Mouse (Mus musculus): ENCODE measurements around the gene Olfr643. TPM values are rescaled to one million over a fixed set of nuclear protein-coding genes. Genes with fewer than 3 reads are reported as not detected.

The Olfr643 gene
- not detected in 2 replicates for polyA plus RNA-seq (2016; fragmentation: Nextera tagmentation; extraction: Ambion mirVana)

GRCm38 (mm10) chr7:104137305-104137704 lies at the start of gene Olfr643:
Olfr643 (minus strand) TSS chr7:104137405.
- H3K36me3 ChIP-seq, result no peaks in the 10 kb centered on the region
- H3K27me3 ChIP-seq (replicated peaks), result no peaks in the 10 kb centered on the region
- H3K9ac ChIP-seq, result no peak within 1 kb of the TSS
- no peak within 1 kb of the TSS for H3K4me2 ChIP-seq
- WGBS, result 81% methylated on average over 5 of the region's 5 CpGs
- H3K4me3 ChIP-seq, result no peak within 1 kb of the TSS
- H3K27ac ChIP-seq (ENCODE audit: poor library complexity, severe bottlenecking), result no peak within 1 kb of the TSS
- H3K4me1 ChIP-seq (replicated peaks), result no peaks in the 10 kb centered on the region
- ATAC-seq (ENCODE audit: insufficient number of reproducible peaks, low FRiP score), result no peak
- H3K9me3 ChIP-seq (replicated peaks), result no peaks in the 10 kb centered on the region

DNA sequence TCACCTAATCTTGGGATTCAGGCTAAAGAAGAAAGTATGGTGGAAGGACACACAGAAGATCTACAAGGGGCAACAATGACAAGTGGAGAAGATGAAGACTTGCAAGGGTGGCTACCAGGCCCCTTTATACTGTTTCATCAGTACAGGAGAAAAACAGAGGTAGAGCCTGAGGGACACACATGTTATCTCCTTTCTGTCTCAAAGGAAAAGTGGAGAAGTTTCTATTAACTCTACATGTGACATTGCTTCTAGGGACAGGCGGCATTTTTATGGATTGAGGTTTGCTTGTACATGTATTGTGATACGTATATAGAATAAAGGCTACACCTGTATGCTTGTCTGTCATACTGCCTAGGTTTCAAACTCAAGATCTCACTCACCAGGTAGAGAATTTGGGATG lies 46.1 kb upstream of the Olfr643 start, which contains the start of gene Olfr648:
Gene Olfr648, minus strand, starts transcription at position 101 of the 400 bp plus-strand sequence.
- no peak within 1 kb of the TSS for H3K4me3 ChIP-seq
- no peak within 1 kb of the TSS for H3K9ac ChIP-seq
- no peaks in the 10 kb centered on the region for H3K36me3 ChIP-seq
- no peaks in the 10 kb centered on the region for H3K9me3 ChIP-seq (replicated peaks)
- no peak within 1 kb of the TSS for H3K4me2 ChIP-seq
- 80% methylated on average over 2 of the region's 2 CpGs for WGBS
- H3K4me1 ChIP-seq (replicated peaks), result no peaks in the 10 kb centered on the region
- ATAC-seq (ENCODE audit: insufficient number of reproducible peaks, low FRiP score), result no peak
- no peak within 1 kb of the TSS for H3K27ac ChIP-seq (ENCODE audit: poor library complexity, severe bottlenecking)
- no peaks in the 10 kb centered on the region for H3K27me3 ChIP-seq (replicated peaks)

- H3K4me3 ChIP-seq, result no peak overlapping the region
- no peaks in the 10 kb centered on the region for H3K4me1 ChIP-seq (replicated peaks)
- no peaks in the 10 kb centered on the region for H3K36me3 ChIP-seq
- no peaks in the 10 kb centered on the region for H3K27me3 ChIP-seq (replicated peaks)
- H3K9me3 ChIP-seq (replicated peaks), result 0 out of 2 replicates have a peak, but pooled peaks cover 2% of the 10 kb centered on the region
- 81% methylated on average over 1 of the region's 1 CpGs for WGBS
- no peak for ATAC-seq (ENCODE audit: insufficient number of reproducible peaks, low FRiP score)
- no peak overlapping the region for H3K27ac ChIP-seq (ENCODE audit: poor library complexity, severe bottlenecking)
- H3K9ac ChIP-seq, result no peak overlapping the region
- H3K4me2 ChIP-seq, result no peak overlapping the region
These were observed 41.9 kb upstream of the Olfr643 start for GRCm38 (mm10) chr7:104179074-104179473.

GRCm38 (mm10) chr7:104178422-104179054 lies 41.3 kb upstream of the Olfr643 start:
- no peak overlapping the region for H3K9ac ChIP-seq
- H3K27ac ChIP-seq (ENCODE audit: poor library complexity, severe bottlenecking), result no peak overlapping the region
- no peak overlapping the region for H3K4me2 ChIP-seq
- no peaks in the 10 kb centered on the region for H3K27me3 ChIP-seq (replicated peaks)
- no peaks in the 10 kb centered on the region for H3K36me3 ChIP-seq
- 69% methylated on average over 5 of the region's 5 CpGs for WGBS
- no peak for ATAC-seq (ENCODE audit: insufficient number of reproducible peaks, low FRiP score)
- H3K4me3 ChIP-seq, result no peak overlapping the region
- 0 out of 2 replicates have a peak, but pooled peaks cover 2% of the 10 kb centered on the region for H3K9me3 ChIP-seq (replicated peaks)
- H3K4me1 ChIP-seq (replicated peaks), result no peaks in the 10 kb centered on the region

DNA sequence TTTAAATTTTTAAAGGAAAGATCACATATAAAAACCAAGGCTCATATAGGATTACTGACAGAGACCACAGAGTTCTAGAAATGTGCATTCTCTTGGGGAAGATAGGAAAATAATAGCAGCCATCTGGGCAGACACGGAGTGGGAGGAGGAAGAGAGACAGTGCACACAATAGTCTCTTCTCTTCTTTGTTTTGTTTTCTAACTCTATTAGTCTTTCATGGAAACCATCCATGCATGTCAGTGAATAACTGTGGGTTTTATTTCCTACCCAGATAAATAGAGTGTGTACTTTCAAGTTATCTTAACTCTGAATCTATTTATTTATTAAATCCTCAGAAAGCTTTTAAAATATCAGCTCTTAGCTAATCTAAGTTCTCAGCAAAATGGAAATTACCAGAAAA lies 37.9 kb upstream of the Olfr643 start:
- Histone ChIP-seq H3K36me3 (no peaks in the 10 kb centered on the region), H3K9ac (no peak overlapping the region), H3K4me3 (no peak overlapping the region), H3K27me3 (replicated peaks) (no peaks in the 10 kb centered on the region), H3K4me1 (replicated peaks) (no peaks in the 10 kb centered on the region), H3K9me3 (replicated peaks) (0 out of 2 replicates have a peak, but pooled peaks cover 2% of the 10 kb centered on the region), H3K4me2 (no peak overlapping the region), H3K27ac (ENCODE audit: poor library complexity, severe bottlenecking) (no peak overlapping the region)
- ATAC-seq (ENCODE audit: insufficient number of reproducible peaks, low FRiP score), result no peak
- 81% methylated on average over 1 of the region's 1 CpGs for WGBS

DNA sequence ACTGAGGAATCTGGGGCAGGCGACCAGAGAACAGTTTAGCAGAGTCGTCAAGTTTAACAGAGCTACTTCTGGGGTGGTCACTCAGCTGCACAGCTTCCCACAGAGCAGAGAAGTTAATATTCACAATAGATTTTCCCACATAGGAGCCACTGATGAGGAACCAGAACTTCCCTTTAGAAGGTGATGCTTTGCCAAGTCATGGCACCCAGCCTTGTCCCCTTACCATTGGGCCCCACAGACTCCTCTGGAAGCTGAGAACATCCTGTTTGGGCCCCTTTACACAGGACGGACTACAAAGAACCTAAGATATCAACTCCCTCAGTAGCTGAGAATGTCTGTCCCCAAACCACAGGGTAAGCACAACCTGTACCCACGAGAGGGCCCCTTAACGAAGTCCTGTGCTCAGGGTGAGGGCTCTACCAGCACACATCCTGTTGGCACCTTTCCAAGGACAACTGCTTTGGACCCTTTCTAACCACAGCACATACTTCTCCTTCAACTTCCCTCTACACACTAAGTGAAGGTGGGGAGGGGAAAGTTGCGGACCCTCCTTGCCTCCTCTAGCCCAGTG lies 32.5 kb upstream of the Olfr643 start:
- Histone ChIP-seq H3K4me1 (replicated peaks) (no peaks in the 10 kb centered on the region), H3K36me3 (no peaks in the 10 kb centered on the region), H3K27me3 (replicated peaks) (no peaks in the 10 kb centered on the region), H3K9ac (no peak overlapping the region), H3K4me2 (no peak overlapping the region), H3K4me3 (no peak overlapping the region), H3K9me3 (replicated peaks) (no peaks in the 10 kb centered on the region), H3K27ac (ENCODE audit: poor library complexity, severe bottlenecking) (no peak overlapping the region)
- no peak for ATAC-seq (ENCODE audit: insufficient number of reproducible peaks, low FRiP score)
- WGBS, result 63% methylated on average over 6 of the region's 6 CpGs

DNA sequence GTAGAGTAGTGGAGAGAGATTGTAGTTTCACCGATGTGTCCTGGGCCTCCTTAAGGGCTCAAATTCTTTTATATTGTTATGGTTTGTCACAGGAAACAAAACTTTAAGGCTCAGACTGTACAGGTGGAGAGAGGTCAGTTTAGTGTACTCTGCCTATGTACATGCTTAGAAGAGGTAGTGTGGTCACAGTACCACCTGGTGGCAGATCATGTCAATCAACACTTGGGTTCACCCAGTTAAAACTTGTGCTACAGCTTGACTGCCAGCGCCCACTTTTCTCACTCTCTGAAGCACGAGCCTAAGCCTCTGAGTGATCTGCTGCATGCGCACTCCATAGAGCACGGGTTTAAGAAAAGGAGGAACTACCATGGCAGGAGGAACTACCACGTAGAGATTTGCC lies 29.9 kb upstream of the Olfr643 start:
- no peak overlapping the region for H3K27ac ChIP-seq (ENCODE audit: poor library complexity, severe bottlenecking)
- no peaks in the 10 kb centered on the region for H3K9me3 ChIP-seq (replicated peaks)
- H3K4me3 ChIP-seq, result no peak overlapping the region
- WGBS, result 82% methylated on average over 6 of the region's 6 CpGs
- no peak for ATAC-seq (ENCODE audit: insufficient number of reproducible peaks, low FRiP score)
- H3K9ac ChIP-seq, result no peak overlapping the region
- H3K36me3 ChIP-seq, result no peaks in the 10 kb centered on the region
- no peaks in the 10 kb centered on the region for H3K27me3 ChIP-seq (replicated peaks)
- no peak overlapping the region for H3K4me2 ChIP-seq
- H3K4me1 ChIP-seq (replicated peaks), result no peaks in the 10 kb centered on the region

GRCm38 (mm10) chr7:104150456-104150855 lies 13.3 kb upstream of the Olfr643 start, which contains the start of gene Ubqlnl:
Ubqlnl (minus strand) TSS chr7:104150556.
- ATAC-seq (ENCODE audit: insufficient number of reproducible peaks, low FRiP score), result no peak
- Histone ChIP-seq H3K4me2 (no peak within 1 kb of the TSS), H3K9me3 (replicated peaks) (no peaks in the 10 kb centered on the region), H3K36me3 (no peaks in the 10 kb centered on the region), H3K4me1 (replicated peaks) (no peaks in the 10 kb centered on the region), H3K27me3 (replicated peaks) (no peaks in the 10 kb centered on the region), H3K4me3 (no peak within 1 kb of the TSS), H3K9ac (no peak within 1 kb of the TSS), H3K27ac (ENCODE audit: poor library complexity, severe bottlenecking) (no peak within 1 kb of the TSS)
- WGBS, result 84% methylated on average over 2 of the region's 2 CpGs

- H3K27me3 ChIP-seq (replicated peaks), result no peaks in the 10 kb centered on the region
- no peak within 1 kb of the TSS for H3K4me2 ChIP-seq
- no peak within 1 kb of the TSS for H3K9ac ChIP-seq
- no peaks in the 10 kb centered on the region for H3K9me3 ChIP-seq (replicated peaks)
- H3K4me1 ChIP-seq (replicated peaks), result no peaks in the 10 kb centered on the region
- no peak within 1 kb of the TSS for H3K4me3 ChIP-seq
- WGBS, result 74% methylated on average over 3 of the region's 3 CpGs
- H3K36me3 ChIP-seq, result no peaks in the 10 kb centered on the region
- no peak for ATAC-seq (ENCODE audit: insufficient number of reproducible peaks, low FRiP score)
- H3K27ac ChIP-seq (ENCODE audit: poor library complexity, severe bottlenecking), result no peak within 1 kb of the TSS
These were observed 6.0 kb upstream of the Olfr643 start, which contains the start of gene Ubqln3 for GRCm38 (mm10) chr7:104143179-104143578. Ubqln3 (minus strand) TSS chr7:104143279.

DNA sequence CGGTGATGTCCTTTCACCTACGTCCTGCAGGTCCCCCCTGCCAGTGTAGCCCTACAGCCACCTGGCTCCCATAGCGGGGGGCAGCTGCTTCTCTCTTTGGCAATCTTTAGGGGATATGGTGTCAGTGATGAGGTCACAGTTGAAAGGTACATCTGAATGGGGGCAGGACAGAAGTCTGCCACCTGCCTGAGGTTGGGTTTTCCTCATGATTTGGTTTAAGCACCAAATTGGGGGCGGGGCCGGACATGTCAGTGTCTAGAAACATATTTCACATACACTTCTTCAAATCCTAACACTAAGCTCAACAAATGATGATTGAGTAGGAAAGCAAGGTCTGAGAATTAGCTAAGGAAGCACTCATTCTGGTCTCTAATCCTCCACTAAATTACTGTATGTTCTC lies 7.5 kb downstream of the Olfr643 start, which contains the start of gene Ubqln5:
Gene Ubqln5, minus strand, starts transcription at position 101 of the 400 bp plus-strand sequence.
- Histone ChIP-seq H3K9ac (no peak within 1 kb of the TSS), H3K36me3 (no peaks in the 10 kb centered on the region), H3K4me2 (no peak within 1 kb of the TSS), H3K27me3 (replicated peaks) (no peaks in the 10 kb centered on the region), H3K4me1 (replicated peaks) (no peaks in the 10 kb centered on the region), H3K9me3 (replicated peaks) (peaks cover 8% of the 10 kb centered on the region; the same call in 1 of the 2 replicates), H3K4me3 (no peak within 1 kb of the TSS), H3K27ac (ENCODE audit: poor library complexity, severe bottlenecking) (no peak within 1 kb of the TSS)
- 90% methylated on average over 5 of the region's 5 CpGs for WGBS
- no peak for ATAC-seq (ENCODE audit: insufficient number of reproducible peaks, low FRiP score)

- Histone ChIP-seq H3K9ac (no peak within 1 kb of the TSS), H3K36me3 (no peaks in the 10 kb centered on the region), H3K27me3 (replicated peaks) (no peaks in the 10 kb centered on the region), H3K9me3 (replicated peaks) (no peaks in the 10 kb centered on the region), H3K27ac (ENCODE audit: poor library complexity, severe bottlenecking) (no peak within 1 kb of the TSS), H3K4me3 (no peak within 1 kb of the TSS), H3K4me2 (no peak within 1 kb of the TSS), H3K4me1 (replicated peaks) (no peaks in the 10 kb centered on the region)
- ATAC-seq (ENCODE audit: insufficient number of reproducible peaks, low FRiP score), result no peak
These were observed 32.5 kb downstream of the Olfr643 start, which contains the start of gene Olfr646 for GRCm38 (mm10) chr7:104104757-104104972. Olfr646 (plus strand) TSS chr7:104104873.
